Mouse (Mus musculus): Measurements from ENCODE around the gene Ltb4r1.

DNA sequence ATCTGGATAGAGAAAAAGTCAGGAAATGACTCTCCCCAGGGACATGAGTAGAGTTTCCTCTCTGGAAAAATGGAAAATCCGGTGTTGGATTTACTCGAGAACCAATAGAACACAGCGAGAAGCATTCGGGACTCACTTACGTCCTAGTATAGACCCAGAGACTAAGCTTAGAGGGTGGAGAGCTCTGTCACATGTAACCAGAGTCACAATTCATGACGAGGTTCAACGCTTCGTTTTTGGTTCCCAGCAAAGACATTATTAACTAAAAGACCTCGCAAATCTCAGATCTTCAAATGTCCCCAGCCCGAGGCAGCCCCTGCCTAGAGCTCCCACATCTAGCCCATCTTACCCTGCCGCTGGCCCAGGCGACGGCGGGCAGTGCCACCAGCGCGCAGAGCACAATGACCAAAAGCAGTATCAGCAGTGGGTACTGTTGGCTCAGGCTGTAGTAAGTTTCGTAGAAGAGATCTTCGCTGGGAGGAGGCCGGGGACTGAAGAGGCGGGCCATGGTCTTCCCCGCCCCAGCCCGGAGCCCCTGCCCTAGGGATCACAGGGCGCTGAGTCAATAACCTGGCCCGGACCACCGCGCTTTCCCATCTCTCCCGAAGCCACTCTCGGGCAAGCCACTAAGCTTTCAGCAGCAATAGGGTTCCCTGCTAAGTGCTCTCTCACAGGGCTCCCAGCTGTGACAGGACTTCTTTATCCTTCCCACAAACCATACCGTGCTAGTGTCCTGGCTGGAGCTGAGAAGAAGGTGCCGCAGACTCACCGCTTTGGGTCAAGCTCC is 17.6 kb downstream of the Ltb4r1 start:
- TF ChIP-seq POLR2A (IDR thresholded peaks at IDR 0.05; ENCODE audit: borderline replicate concordance, control insufficient read depth, low read depth, low read length) = no peak
- no peak for TF ChIP-seq CTCF (IDR thresholded peaks at IDR 0.05; ENCODE audit: control insufficient read depth, insufficient read depth, low read length)

Data from bone marrow, adult 2 months (tissue).